Mouse (Mus musculus) CD4-positive, CD25-positive, alpha-beta regulatory T cell, adult 9 weeks (primary cell): ENCODE measurements around the gene Mrpl44. TPM values are rescaled to one million over a fixed set of nuclear protein-coding genes. Genes with fewer than 3 reads are reported as not detected.

Source experiments
- polyA plus RNA-seq: library from polyadenylated mRNA; unstranded; fragments of 100-300 nt; shearing (Covaris generic); gene quantifications from one replicate; pipeline ENCODE4 v1.2.1, GENCODE M21; 2017

Mrpl44 gene
- polyA plus RNA-seq = 48.7 TPM

GRCm38 (mm10) chr1:79775927-79776458 is at the start of gene Mrpl44, which contains the start of gene Wdfy1:
Gene Mrpl44 (plus strand): TSS chr1:79776018.
Gene Wdfy1 (minus strand): TSS chr1:79776143.

Other genes starting within 250 kb of the Mrpl44 start
- 2.0 TPM for gene Ap1s3, start 104.0 kb upstream of the Mrpl44 start, polyA plus RNA-seq
- 24.9 TPM for gene Wdfy1, start 125 bp downstream of the Mrpl44 start, polyA plus RNA-seq
- gene Serpine2, start 85.2 kb downstream of the Mrpl44 start, polyA plus RNA-seq = 1.0 TPM